Mouse (Mus musculus) hindbrain, embryonic 10.5 days (tissue): ENCODE measurements around the gene Taar6. TPM values are rescaled to one million over a fixed set of nuclear protein-coding genes. Genes with fewer than 3 reads are reported as not detected.

ENCODE experiments used
- DNase-seq: peaks from one replicate; pipeline ENCODE4 v3.0.0-alpha.2; 2017; ENCODE audit warnings: low spot score
- H3K27ac ChIP-seq: fragments of 300-500 bp; sonication (generic); 2 replicates; pipeline ENCODE4 v1.5.1; 2016; ENCODE audit warnings: mild to moderate bottlenecking, moderate library complexity
- H3K27me3 ChIP-seq: fragments of 300-500 bp; sonication (generic); 2 replicates; pipeline ENCODE4 v1.6.1; 2016; ENCODE audit warnings: mild to moderate bottlenecking; ENCODE audit not compliant: poor library complexity, insufficient read depth, severe bottlenecking
- H3K36me3 ChIP-seq: fragments of 300-500 bp; sonication (generic); 2 replicates; pipeline ENCODE4 v1.6.1; 2016; ENCODE audit warnings: mild to moderate bottlenecking, moderate library complexity
- H3K4me1 ChIP-seq: fragments of 300-500 bp; sonication (generic); replicated peaks from 2 replicates; pipeline ENCODE4 v1.6.1; 2016; ENCODE audit warnings: mild to moderate bottlenecking
- H3K4me3 ChIP-seq: fragments of 300-500 bp; sonication (generic); 2 replicates; pipeline ENCODE4 v1.5.1; 2016; ENCODE audit warnings: mild to moderate bottlenecking, moderate library complexity
- H3K9me3 ChIP-seq: fragments of 300-500 bp; sonication (generic); 2 replicates; pipeline ENCODE4 v1.6.1; 2016; ENCODE audit warnings: mild to moderate bottlenecking, moderate library complexity
- WGBS: fragments of 180-500 bp; shearing (Covaris S2); methylation state at CpG from one replicate; pipeline ENCODE4 v1.1.7; 2016; 5-methylcytosine and 5-hydroxymethylcytosine counted together
- polyA plus RNA-seq: library from polyadenylated mRNA; unstranded; fragments of >200 nt; fragmentation: Nextera tagmentation; extraction: Ambion mirVana; gene quantifications from 2 replicates; pipeline ENCODE4 v1.2.1, GENCODE M21; 2016

The Taar6 gene
- polyA plus RNA-seq, 1 experiment from 2014 or later = not detected

DNA sequence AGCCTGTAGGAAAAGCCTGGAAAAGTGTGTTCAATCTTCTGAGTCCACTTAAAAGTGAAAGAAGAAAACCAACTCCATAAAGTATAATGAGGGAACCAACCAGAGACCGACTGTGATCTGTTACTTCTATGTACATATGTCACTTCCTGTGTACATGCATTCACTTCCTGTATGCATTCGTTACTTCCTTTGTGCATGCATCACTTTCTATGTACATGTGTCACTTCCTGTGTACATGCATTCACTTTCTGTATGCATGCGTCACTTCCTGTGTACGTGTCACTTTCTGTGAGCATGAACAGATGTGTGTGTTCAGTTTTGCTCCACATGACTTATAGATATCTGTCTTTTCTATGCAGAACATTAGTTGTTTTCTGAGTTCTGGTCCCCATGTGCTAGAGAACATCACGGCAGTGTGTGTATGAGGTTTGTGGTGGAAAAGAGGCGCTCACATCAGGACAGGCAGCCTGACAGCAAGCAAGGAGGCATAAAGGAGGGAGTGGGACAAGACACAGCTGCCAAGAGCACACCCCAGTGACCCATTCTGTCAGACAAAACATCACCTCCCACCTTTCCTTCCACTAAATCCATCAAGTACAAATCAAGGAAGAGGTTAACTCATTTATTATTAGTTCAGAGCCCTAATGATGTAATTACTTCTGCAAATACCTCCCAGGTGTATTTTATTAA is 20.4 kb downstream of the Taar6 start:
- no peak for DNase-seq

GRCm38 (mm10) chr10:23963444-23963843 is 22.0 kb downstream of the Taar6 start:
- Histone ChIP-seq H3K9me3 (no peaks in the 10 kb centered on the region), H3K4me1 (no peaks in the 10 kb centered on the region), H3K27ac (no peak overlapping the region), H3K27me3 (no peaks in the 10 kb centered on the region), H3K36me3 (no peaks in the 10 kb centered on the region), H3K4me3 (no peak overlapping the region)
- WGBS = 77% methylated on average over 3 of the region's 3 CpGs
- no peak for DNase-seq

More for the DNA sequence above, 20.4 kb downstream of the Taar6 start:
- no peaks in the 10 kb centered on the region for H3K27me3 ChIP-seq
- H3K4me3 ChIP-seq = no peak overlapping the region
- H3K4me1 ChIP-seq = no peaks in the 10 kb centered on the region
- H3K36me3 ChIP-seq = no peaks in the 10 kb centered on the region
- 87% methylated on average over 6 of the region's 6 CpGs for WGBS
- H3K27ac ChIP-seq = no peak overlapping the region
- H3K9me3 ChIP-seq = no peaks in the 10 kb centered on the region

DNA sequence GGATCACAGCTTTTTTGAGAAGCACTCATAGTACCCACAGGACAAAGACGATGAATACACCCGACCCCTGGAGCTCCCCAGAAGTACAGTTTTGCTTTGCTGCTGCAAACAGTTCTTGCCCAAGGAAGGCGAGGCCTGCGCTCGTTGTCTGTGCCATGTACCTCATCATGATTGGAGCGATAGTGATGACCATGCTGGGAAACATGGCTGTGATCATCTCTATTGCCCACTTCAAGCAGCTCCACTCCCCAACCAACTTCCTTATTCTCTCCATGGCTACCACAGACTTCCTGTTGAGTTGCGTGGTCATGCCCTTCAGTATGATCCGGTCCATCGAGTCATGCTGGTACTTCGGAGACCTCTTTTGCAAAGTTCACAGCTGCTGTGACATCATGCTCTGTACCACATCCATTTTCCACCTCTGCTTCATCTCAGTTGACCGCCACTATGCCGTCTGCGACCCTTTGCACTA is 25.0 kb downstream of the Taar6 start, which contains the start of gene Taar4:
Taar4 (plus strand) TSS at position 51 of the 472 bp plus-strand sequence.
- no peaks in the 10 kb centered on the region for H3K9me3 ChIP-seq
- H3K27ac ChIP-seq = no peak within 1 kb of the TSS
- no peaks in the 10 kb centered on the region for H3K27me3 ChIP-seq
- no peak within 1 kb of the TSS for H3K4me3 ChIP-seq
- 93% methylated on average over 13 of the region's 13 CpGs for WGBS
- H3K36me3 ChIP-seq = no peaks in the 10 kb centered on the region
- no peak for DNase-seq
- no peaks in the 10 kb centered on the region for H3K4me1 ChIP-seq

DNA sequence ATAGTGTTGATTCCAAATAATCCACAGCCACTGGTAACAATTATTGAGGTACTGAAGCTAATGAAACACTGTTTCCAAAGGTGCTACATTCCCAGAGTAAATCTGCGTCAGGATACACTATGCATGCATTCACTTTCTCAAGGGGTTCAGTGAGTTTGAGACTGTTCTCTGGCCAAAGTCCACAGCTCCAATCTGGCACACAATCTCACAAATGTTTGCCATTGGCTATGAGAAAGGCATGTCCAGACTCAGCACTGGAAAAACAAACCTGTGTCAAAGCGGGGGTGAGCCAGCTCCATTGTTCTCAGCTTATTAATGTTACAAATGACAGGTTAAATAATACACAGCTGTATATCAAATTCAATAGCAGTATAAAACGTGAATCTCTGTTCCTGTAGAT is 26.4 kb downstream of the Taar6 start:
- Histone ChIP-seq H3K36me3 (no peaks in the 10 kb centered on the region), H3K4me3 (no peak overlapping the region), H3K27me3 (no peaks in the 10 kb centered on the region), H3K4me1 (no peaks in the 10 kb centered on the region), H3K9me3 (no peaks in the 10 kb centered on the region), H3K27ac (no peak overlapping the region)
- no peak for DNase-seq
- 75% methylated on average over 3 of the region's 3 CpGs for WGBS

DNA sequence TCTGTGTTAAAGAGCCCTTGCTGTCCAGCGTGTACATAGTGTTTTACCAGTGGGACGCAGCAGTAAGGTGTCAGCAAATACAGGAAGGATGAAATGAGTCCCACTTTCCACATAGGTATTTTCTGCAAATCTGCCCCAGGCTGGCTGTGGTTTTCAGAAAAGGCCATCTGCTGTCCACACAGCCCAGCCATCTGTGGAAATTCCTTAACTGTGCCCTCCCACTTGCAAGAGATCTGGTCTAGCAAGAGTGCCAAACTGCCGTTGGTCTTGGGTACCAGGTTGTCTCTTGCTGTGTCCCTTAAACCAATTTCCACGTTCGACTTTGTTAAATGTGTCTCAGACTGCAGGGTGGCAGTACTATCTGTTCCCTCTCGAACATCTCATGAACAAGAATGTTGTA is 33.7 kb downstream of the Taar6 start:
- no peaks in the 10 kb centered on the region for H3K27me3 ChIP-seq
- no peak overlapping the region for H3K27ac ChIP-seq
- 88% methylated on average over 6 of the region's 6 CpGs for WGBS
- no peak for DNase-seq
- no peaks in the 10 kb centered on the region for H3K36me3 ChIP-seq
- H3K9me3 ChIP-seq = no peaks in the 10 kb centered on the region
- no peaks in the 10 kb centered on the region for H3K4me1 ChIP-seq
- H3K4me3 ChIP-seq = no peak overlapping the region

DNA sequence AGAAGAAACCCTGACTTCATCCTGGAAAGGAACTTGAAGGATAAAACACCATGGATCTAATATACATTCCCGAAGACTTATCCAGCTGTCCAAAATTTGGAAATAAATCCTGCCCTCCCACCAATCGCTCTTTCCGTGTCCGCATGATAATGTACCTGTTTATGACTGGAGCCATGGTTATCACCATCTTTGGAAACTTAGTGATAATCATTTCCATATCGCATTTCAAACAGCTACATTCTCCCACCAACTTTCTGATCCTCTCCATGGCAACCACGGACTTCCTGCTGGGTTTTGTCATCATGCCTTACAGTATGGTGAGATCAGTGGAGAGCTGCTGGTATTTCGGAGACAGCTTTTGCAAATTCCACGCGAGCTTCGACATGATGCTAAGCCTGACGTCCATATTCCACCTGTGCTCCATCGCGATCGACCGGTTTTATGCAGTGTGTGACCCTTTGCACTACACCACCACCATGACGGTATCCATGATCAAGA is 35.9 kb downstream of the Taar6 start, which contains the start of gene Taar3:
Taar3 (plus strand) TSS at position 51 of the 498 bp plus-strand sequence.
- Histone ChIP-seq H3K27me3 (no peaks in the 10 kb centered on the region), H3K27ac (no peak within 1 kb of the TSS), H3K4me3 (no peak within 1 kb of the TSS), H3K9me3 (no peaks in the 10 kb centered on the region), H3K36me3 (no peaks in the 10 kb centered on the region), H3K4me1 (no peaks in the 10 kb centered on the region)
- WGBS = 88% methylated on average over 16 of the region's 16 CpGs
- DNase-seq = no peak

- no peak for DNase-seq
- H3K27me3 ChIP-seq = no peaks in the 10 kb centered on the region
- no peaks in the 10 kb centered on the region for H3K36me3 ChIP-seq
- no peak overlapping the region for H3K27ac ChIP-seq
- H3K4me1 ChIP-seq = no peaks in the 10 kb centered on the region
- H3K9me3 ChIP-seq = no peaks in the 10 kb centered on the region
- no peak overlapping the region for H3K4me3 ChIP-seq
- 80% methylated on average over 7 of the region's 7 CpGs for WGBS
Observed at GRCm38 (mm10) chr10:23948026-23948425, 37.4 kb downstream of the Taar6 start.

GRCm38 (mm10) chr10:23942465-23942864 is 43.0 kb downstream of the Taar6 start:
- no peaks in the 10 kb centered on the region for H3K36me3 ChIP-seq
- no peaks in the 10 kb centered on the region for H3K9me3 ChIP-seq
- H3K4me1 ChIP-seq = 0 out of 2 replicates have a peak, but pooled peaks cover 3% of the 10 kb centered on the region
- H3K27me3 ChIP-seq = no peaks in the 10 kb centered on the region
- DNase-seq = no peak
- H3K27ac ChIP-seq = no peak overlapping the region
- WGBS = 75% methylated on average over 5 of the region's 5 CpGs
- H3K4me3 ChIP-seq = no peak overlapping the region

- no peaks in the 10 kb centered on the region for H3K36me3 ChIP-seq
- H3K4me1 ChIP-seq = 0 out of 2 replicates have a peak, but pooled peaks cover 3% of the 10 kb centered on the region
- no peak within 1 kb of the TSS for H3K27ac ChIP-seq
- H3K4me3 ChIP-seq = no peak within 1 kb of the TSS
- no peaks in the 10 kb centered on the region for H3K9me3 ChIP-seq
- WGBS = 58% methylated on average over 6 of the region's 6 CpGs
- H3K27me3 ChIP-seq = no peaks in the 10 kb centered on the region
- no peak for DNase-seq
Observed at GRCm38 (mm10) chr10:23938312-23938711, 47.1 kb downstream of the Taar6 start, which contains the start of gene Taar2. Gene Taar2 (plus strand): TSS chr10:23938572.

DNA sequence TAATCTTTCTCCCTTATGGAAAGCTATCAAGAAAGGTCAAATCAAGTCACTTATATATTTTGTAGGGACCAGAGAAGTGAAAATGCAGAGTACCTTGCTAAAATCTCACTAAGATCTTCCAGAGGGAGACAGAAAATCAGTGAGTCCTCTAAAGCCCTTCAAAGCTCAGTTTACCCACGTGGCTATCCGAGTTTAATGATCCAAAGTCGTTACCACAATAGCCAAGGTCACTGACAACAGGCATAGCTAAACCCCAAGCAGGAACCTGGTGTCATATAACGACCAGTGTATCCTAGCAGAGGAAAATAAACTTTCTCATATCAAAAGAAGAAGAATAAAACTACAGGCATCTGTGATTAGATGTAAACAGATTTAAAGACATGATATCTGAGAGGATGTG is 47.8 kb downstream of the Taar6 start:
- DNase-seq = no peak
- no peaks in the 10 kb centered on the region for H3K9me3 ChIP-seq
- H3K4me1 ChIP-seq = 0 out of 2 replicates have a peak, but pooled peaks cover 3% of the 10 kb centered on the region
- no peaks in the 10 kb centered on the region for H3K27me3 ChIP-seq
- H3K27ac ChIP-seq = no peak overlapping the region
- no peaks in the 10 kb centered on the region for H3K36me3 ChIP-seq
- WGBS = 61% methylated on average over 4 of the region's 4 CpGs
- no peak overlapping the region for H3K4me3 ChIP-seq

Other genes with a start within 250 kb of the Taar6 start
- gene Rps12, start 198.4 kb downstream of the Taar6 start, polyA plus RNA-seq = 124 and 145 TPM in 2 replicates
- gene Slc18b1, start 188.7 kb downstream of the Taar6 start, polyA plus RNA-seq = 11.4 and 12.9 TPM in 2 replicates
- gene Vnn3, start 134.2 kb downstream of the Taar6 start, polyA plus RNA-seq = not detected in 2 replicates
- gene Vnn1, start 91.0 kb downstream of the Taar6 start, polyA plus RNA-seq = 3.1 and 4.6 TPM in 2 replicates
- not detected in 2 replicates for gene Taar1, start 65.3 kb downstream of the Taar6 start, polyA plus RNA-seq
- not detected in 2 replicates for gene Taar2, start 47.1 kb downstream of the Taar6 start, polyA plus RNA-seq
- gene Taar3, start 36.1 kb downstream of the Taar6 start, polyA plus RNA-seq = not detected in 2 replicates
- not detected in 2 replicates for gene Taar4, start 25.2 kb downstream of the Taar6 start, polyA plus RNA-seq
- not detected in 2 replicates for gene Taar5, start 14.9 kb downstream of the Taar6 start, polyA plus RNA-seq
- gene Taar7a, start 7.8 kb upstream of the Taar6 start, polyA plus RNA-seq = not detected in 2 replicates
- not detected in 2 replicates for gene Taar7b, start 14.3 kb upstream of the Taar6 start, polyA plus RNA-seq
- gene Taar7d, start 41.6 kb upstream of the Taar6 start, polyA plus RNA-seq = not detected in 2 replicates
- gene Taar7e, start 52.0 kb upstream of the Taar6 start, polyA plus RNA-seq = not detected in 2 replicates
- not detected in 2 replicates for gene Taar7f, start 63.9 kb upstream of the Taar6 start, polyA plus RNA-seq
- gene Taar8a, start 90.9 kb upstream of the Taar6 start, polyA plus RNA-seq = not detected in 2 replicates
- not detected in 2 replicates for gene Taar8b, start 106.6 kb upstream of the Taar6 start, polyA plus RNA-seq
- gene Taar8c, start 116.3 kb upstream of the Taar6 start, polyA plus RNA-seq = not detected in 2 replicates
- gene Taar9, start 123.9 kb upstream of the Taar6 start, polyA plus RNA-seq = 0.41 TPM in 1 of 2 replicates, not detected in the other
- 63.8 and 87.5 TPM in 2 replicates for gene Stx7, start 163.7 kb upstream of the Taar6 start, polyA plus RNA-seq
- 22.0 and 22.4 TPM in 2 replicates for gene Moxd1, start 237.9 kb upstream of the Taar6 start, polyA plus RNA-seq